Mouse (Mus musculus): ENCODE results near the gene Slc43a1. TPM values are rescaled to one million over a fixed set of nuclear protein-coding genes. Genes with fewer than 3 reads are reported as not detected.

Gene Slc43a1
- polyA plus RNA-seq, 1 experiment, result not detected

DNA sequence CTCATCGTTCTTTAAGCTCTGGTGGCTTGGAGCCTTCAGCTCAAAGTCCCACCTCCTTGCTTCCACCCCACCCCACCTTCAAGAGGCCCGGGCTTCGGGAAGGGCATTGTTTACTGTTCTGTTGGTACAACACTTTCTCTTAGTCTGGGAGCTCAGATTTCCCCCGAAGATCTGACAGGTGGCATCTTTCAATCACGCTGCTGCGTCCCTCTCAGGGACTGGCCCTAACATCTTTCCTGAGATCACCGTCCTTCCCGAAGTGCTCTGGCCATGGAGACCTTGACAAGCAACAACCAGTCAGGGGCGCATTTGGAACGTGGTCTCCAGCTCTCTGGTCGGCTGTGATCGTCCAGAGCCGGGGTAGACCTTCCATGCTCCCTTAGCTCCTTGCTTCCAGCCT is 16.1 kb upstream of the Slc43a1 start, which contains the start of gene Smtnl1:
Gene Smtnl1, minus strand, starts transcription at position 101 of the 400 bp plus-strand sequence.
- TF ChIP-seq GATA1 (IDR thresholded peaks at IDR 0.05; ENCODE audit: low read length), result no peak

- no peak for TF ChIP-seq GATA1 (IDR thresholded peaks at IDR 0.05; ENCODE audit: low read length)
These were observed 15.4 kb upstream of the Slc43a1 start for GRCm38 (mm10) chr2:84823237-84823636.

- no peak for TF ChIP-seq GATA1 (IDR thresholded peaks at IDR 0.05; ENCODE audit: low read length)
These were observed 12.0 kb upstream of the Slc43a1 start, which contains the start of gene Timm10 for GRCm38 (mm10) chr2:84826488-84827282. TSS of gene Timm10 (plus strand) at chr2:84826997.

DNA sequence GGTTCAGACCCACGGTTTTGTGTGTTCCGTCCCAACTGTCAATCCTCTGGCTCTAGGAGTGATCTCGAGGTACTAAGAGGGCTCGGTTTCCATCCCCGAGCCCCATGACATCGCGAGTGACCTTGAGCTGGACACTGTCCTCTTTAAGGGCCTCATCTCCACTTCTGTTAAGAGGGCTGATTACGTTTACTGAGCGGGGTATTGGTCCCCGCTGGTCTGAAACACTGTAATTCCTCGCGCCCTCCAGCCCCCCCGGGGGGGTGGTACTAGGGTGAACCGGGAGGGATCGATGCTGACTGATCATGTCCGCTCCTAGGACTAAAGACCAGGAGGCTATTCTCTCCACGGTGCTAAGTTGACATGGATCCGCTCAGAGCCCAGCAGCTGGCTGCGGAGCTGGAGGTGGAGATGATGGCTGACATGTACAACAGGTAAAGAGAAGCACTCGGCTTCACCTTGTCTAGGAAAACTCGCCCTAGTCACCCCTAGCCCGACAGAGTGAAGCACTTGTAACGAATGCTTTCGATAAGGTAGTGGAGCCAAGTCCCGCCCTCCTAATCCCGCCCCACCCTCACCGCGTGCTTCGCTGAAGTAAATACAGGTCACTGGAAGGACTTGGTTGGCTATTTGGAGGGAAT is 11.2 kb upstream of the Slc43a1 start:
- no peak for TF ChIP-seq GATA1 (IDR thresholded peaks at IDR 0.05; ENCODE audit: low read length)

DNA sequence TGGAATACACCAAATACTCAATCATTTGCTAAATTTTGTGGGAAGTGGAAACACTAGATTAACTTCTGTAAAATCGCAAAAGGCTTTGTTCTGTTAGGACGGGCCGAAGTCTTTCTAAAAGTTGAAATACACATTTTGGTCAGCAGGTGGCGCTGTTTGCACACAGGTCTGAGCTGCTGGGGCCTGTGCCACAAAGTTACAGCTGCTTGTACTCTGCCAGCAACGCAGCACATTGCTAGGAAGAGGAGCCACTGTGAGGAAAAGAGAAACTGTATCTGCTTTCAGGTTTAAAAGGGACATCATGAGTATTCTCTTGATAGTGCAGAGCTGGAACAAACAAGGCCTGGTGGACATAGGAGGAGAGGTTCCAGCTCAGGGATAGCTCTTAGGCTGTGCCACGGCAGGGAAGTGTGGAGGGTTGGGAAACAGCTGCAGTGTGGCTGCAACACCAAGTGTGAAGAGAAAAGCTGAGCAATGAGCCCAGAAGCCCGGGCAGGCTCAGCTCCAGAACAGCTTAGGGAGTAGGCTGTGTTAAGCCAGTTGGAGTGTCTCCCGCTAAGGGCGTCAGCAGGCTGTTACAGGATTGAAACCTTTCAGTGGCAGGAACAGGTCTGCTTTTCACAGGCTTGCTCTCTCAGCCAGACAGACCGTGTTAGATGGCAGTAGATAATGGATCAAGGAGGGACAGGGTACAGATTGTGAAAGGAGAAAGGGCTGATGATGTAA is 6.8 kb upstream of the Slc43a1 start:
- TF ChIP-seq GATA1 (IDR thresholded peaks at IDR 0.05; ENCODE audit: low read length), result no peak

DNA sequence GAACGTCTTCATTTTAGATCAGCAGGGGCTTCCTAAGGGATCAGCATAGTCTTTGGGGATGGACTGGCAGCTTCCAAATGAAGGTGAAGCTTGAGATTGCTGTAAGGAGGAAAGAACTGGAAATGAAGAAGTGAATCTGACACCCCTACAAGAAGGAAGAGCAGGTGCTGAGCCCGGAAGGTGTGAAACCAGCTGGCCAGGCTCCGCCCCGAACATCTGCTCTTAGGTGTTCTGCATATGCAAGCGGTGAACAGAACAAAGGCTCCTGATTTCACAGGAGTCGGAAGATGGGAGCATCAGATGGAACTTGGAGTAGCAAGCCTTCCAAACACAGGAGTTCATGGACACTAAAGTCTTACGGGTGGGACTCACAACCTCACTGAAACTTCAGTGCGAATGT is 1.5 kb upstream of the Slc43a1 start:
- TF ChIP-seq GATA1 (IDR thresholded peaks at IDR 0.05; ENCODE audit: low read length), result no peak

DNA sequence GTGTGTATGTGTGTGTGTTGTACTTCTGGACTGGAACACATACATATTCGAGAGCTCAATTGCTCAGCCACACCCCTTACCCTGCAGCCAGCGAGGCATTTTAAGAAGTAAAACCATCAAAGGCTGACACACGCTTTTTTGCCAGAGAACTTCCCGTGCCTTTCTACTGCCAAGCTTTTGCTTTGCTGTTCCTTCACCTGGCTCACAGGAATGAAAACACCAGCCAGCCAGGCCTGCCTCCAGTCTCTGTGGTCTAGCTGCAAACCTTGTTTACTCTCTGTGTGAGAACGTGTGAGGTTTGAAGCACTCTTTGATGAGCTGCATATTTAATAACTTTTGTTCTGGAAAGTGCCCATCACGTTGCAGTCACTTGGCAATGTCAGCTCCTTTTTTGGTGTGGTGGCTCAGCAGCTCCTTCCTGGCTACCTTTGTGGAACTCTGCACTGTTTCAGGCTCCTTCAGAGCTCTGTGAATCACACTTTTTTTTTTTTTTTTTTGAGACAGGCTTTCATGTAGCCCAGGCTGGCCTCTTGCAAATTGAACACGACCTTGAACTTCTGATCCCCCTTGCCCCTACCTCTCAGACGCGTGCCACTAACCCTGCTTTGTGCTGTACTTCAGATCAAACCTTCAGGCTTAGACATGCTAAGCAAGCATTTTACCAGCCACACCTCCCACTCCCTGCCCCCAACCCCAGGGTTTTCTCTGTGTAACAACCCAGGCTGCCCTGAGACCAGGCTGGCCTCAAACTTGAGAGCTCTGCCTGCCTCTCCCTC is 645 bp upstream of the Slc43a1 start:
- no peak for TF ChIP-seq GATA1 (IDR thresholded peaks at IDR 0.05; ENCODE audit: low read length)

DNA sequence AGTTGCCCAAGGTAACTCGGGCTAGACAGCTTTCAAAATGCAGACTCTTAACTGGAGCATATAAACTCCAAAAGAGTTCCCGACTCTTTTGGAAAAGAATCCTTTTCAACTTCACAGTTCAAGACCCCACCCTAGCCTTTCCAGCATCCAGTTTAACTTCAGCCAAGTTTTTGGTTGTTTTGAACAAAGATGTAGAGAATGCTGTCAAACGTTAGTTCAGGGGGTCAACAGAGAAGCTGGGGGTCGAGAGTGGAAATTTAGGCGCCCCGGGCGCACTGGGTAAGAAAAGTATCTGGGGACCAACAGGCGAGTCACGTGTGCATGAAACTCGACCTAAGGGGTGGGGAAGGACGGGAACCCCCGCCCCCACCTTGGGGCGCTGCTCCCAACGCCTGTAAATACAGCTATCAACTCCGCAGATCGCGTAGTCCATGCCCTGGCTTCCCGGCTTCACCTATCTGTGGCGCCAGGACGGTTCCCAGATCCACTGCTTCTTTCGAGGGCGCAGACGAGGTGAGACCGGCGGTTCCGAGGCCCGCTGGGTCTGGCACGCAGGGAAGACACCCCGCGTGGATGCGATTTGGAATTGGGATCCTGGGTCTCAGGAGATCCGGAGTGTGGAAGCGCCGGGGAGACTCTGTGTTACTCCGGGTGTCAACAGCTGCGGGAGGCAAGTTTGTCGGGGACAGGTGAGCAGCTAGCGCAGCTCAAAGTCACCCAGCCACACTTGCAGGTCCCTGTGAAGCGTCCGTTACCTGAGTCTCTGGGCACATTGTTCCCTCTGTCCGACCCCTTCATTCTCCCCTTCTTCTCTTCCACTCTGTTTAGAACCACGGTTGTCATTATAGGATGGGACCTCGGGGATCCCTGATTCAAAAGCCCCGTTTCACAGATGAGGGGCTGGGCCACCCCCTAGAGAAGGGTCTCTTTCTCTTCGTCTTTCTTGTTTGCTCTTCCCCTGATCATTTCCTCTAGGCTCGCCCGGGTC is 637 bp downstream of the Slc43a1 start:
- TF ChIP-seq GATA1 (IDR thresholded peaks at IDR 0.05; ENCODE audit: low read length), result no peak

DNA sequence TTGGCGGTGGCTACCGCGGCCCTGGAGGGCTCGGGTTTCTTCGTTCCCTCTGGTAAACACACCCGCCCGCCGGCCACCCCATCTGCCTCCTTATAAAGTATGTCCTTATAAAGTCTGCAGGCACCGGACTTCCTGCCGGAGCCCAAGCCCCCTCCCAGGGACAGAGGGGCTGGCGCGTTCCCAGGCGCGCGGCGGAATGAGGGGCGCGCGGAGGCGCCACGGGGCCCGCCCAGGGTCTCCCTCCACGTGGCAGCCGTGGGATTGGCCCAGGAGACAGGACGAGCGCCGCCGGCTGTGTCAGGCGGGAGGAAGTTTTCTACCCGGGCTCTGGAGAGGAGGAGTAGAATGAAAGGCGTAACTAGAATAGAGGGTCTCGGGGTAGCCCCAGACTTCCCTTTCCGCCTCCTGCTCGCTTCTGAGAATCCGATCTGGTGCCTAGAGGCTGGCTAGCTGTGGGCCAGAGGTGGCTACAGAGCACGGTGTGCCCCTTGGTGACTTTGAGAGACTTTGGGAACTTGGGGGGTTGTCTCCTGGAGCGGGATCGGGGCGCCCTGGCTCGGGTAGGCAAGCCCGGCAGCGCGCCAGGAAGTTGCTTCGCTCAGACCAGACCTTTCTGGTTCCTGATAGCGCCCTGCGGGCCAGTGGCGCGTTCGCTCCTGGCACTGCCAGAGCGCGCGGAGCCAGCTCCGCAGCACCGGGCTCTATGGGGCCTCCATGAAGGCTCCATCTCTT is 1.5 kb downstream of the Slc43a1 start:
- TF ChIP-seq GATA1 (IDR thresholded peaks at IDR 0.05; ENCODE audit: low read length), result no peak

DNA sequence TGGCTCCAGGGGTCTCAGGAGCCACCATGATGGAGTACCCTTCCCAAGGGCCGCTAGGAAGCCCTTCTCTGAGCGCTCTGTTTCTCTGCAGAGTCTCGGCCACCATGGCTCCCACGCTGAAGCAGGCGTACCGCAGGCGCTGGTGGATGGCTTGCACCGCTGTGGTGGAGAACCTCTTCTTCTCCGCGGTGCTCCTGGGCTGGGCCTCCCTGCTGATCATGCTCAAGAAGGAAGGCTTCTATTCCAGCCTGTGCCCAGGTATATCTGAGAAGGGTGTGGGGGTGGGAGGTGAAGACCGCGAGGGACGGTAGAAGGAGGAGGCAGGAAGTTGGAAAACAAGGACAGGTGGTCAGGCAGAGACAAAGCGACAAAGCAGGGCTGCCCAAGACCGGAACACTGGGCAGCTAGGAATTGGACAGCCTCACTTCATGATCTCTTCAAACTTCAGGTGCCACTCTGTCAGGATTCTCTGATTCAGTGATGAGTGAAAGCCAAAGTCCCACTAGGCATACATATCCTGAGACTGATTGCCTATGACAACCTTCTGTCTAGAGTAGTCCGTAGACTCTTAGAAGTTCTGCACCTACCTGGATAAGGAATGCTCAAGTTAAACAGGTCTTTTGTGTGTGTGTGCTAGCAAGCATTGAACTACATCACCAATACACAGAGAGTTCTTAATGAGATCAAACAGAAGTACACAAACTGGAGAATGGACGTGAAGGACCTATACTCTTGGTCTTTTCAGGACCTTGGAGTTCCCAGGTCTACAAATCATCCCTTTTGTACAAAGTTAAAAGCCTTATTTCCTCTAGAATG is 2.3 kb downstream of the Slc43a1 start:
- TF ChIP-seq GATA1 (IDR thresholded peaks at IDR 0.05; ENCODE audit: low read length), result no peak

DNA sequence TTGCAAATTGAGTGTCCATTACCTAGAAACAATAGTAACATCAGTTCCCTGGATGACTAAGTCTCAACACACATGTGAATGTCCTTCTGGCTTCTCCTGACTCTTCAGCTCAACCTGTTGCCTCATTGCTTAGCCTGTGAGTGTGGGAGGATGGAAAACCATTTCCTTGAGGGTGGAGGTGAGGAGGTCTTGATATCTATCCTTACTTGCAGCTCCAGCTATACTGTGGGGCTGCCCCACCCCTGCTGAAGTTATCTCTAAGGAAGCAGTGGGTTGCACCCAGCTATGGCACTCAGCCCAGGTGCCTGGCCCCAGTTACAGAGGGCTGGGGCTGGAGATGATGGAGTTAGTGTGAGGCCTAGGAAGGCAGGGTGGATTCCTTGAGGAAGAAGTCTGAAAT is 3.3 kb downstream of the Slc43a1 start:
- no peak for TF ChIP-seq GATA1 (IDR thresholded peaks at IDR 0.05; ENCODE audit: low read length)

GRCm38 (mm10) chr2:84843654-84844053 is 5.0 kb downstream of the Slc43a1 start:
- TF ChIP-seq GATA1 (IDR thresholded peaks at IDR 0.05; ENCODE audit: low read length), result no peak

DNA sequence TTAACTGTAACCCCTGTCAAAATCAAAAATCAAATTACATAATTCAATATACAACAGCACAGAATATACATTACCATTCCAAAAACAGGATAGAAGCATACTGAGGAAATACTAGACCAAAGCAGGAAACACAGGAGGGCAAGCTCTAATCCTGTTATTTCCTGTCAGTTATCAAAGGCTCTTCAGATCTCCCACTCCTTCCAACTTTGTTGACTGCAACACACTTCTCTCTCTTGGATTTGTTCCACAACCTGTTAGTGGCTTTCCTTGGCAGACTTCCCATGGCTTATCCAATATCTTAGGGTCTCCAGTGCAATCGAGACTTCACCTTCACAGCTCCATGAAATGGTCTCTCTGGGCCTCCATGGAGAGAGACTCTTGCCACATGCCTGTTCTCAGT is 6.6 kb downstream of the Slc43a1 start:
- TF ChIP-seq GATA1 (IDR thresholded peaks at IDR 0.05; ENCODE audit: low read length), result no peak

Data from G1E-ER4 (cell line).